Mouse (Mus musculus): ENCODE results near the gene Fam181a. TPM values are rescaled to one million over a fixed set of nuclear protein-coding genes. Genes with fewer than 3 reads are reported as not detected.
A peak's percentile ranks its signal among the peaks of the same experiment; 100 is the strongest.

The Fam181a gene
- polyA plus RNA-seq, 1 experiment = 4.1 TPM

DNA sequence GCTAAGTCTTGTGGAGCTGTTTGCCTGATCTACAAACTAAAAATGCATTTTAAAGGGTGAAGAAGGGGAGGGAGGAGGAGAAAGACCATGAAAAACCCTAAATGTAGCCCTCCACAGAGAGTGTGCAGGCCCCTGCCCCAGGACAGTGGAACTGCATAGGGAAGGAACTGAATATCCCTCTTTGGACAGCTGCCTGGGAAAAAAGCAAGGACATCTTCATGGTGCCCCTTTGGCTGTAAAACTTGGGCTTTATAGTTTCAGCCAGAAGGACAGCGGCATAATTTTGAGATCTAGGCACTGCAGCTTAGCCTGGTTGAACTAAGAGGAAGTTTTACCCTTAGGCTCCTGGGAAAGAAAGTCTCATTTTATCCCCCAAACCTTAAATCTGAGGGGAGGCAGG is 7.8 kb upstream of the Fam181a start:
- TF ChIP-seq CTCF (IDR thresholded peaks at IDR 0.05; ENCODE audit: borderline replicate concordance, insufficient read depth, low read depth, low read length) (no peak), POLR2A (IDR thresholded peaks at IDR 0.05; ENCODE audit: borderline replicate concordance, insufficient read depth, low read length) (no peak)
- Histone ChIP-seq H3K4me1 (ENCODE audit: control insufficient read depth, insufficient read depth, low read length) (no peaks in the 10 kb centered on the region), H3K27me3 (ENCODE audit: control insufficient read depth, insufficient read depth, low read length) (no peaks in the 10 kb centered on the region), H3K27ac (ENCODE audit: insufficient read depth, low read length) (no peak overlapping the region), H3K4me3 (replicated peaks; ENCODE audit: insufficient read depth, low read depth, low read length) (no peak overlapping the region)
- WGBS = 92% methylated on average over 1 of the region's 1 CpGs
- no peak for DNase-seq

DNA sequence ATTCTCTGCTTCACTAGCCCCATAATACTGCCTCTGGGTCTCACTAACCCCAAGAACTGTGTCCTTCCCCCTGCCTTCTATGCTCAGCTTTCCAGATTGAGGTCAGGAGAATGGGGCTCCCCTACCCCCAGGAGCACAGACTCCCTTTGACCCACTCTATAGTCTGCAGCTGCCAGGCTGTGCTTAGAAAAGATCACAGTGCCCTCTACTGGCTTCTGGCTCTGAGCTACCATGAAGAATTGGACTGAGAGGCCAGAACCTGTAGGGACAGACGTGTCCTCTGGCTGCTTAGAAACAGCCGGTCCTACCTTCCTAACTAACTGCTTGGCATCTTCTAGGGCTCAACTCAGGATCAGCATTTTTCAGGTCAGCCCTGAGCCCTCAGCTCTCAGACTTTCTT is 4.6 kb upstream of the Fam181a start:
- H3K4me1 ChIP-seq (ENCODE audit: control insufficient read depth, insufficient read depth, low read length) = no peaks in the 10 kb centered on the region
- no peak for TF ChIP-seq POLR2A (IDR thresholded peaks at IDR 0.05; ENCODE audit: borderline replicate concordance, insufficient read depth, low read length)
- no peak overlapping the region for H3K27ac ChIP-seq (ENCODE audit: insufficient read depth, low read length)
- 14% methylated on average over 2 of the region's 2 CpGs for WGBS
- no peak overlapping the region for H3K4me3 ChIP-seq (replicated peaks; ENCODE audit: insufficient read depth, low read depth, low read length)
- no peak for DNase-seq
- no peaks in the 10 kb centered on the region for H3K27me3 ChIP-seq (ENCODE audit: control insufficient read depth, insufficient read depth, low read length)

GRCm38 (mm10) chr12:103306720-103307119 is 4.1 kb upstream of the Fam181a start:
- Histone ChIP-seq H3K27ac (ENCODE audit: insufficient read depth, low read length) (no peak overlapping the region), H3K4me1 (ENCODE audit: control insufficient read depth, insufficient read depth, low read length) (no peaks in the 10 kb centered on the region), H3K27me3 (ENCODE audit: control insufficient read depth, insufficient read depth, low read length) (no peaks in the 10 kb centered on the region), H3K4me3 (replicated peaks; ENCODE audit: insufficient read depth, low read depth, low read length) (no peak overlapping the region)
- 22% methylated on average over 3 of the region's 3 CpGs for WGBS
- DNase-seq = no peak
- TF ChIP-seq CTCF (IDR thresholded peaks at IDR 0.05; ENCODE audit: borderline replicate concordance, insufficient read depth, low read depth, low read length) (peak; percentile 28; the same call in 1 of the 2 replicates), POLR2A (IDR thresholded peaks at IDR 0.05; ENCODE audit: borderline replicate concordance, insufficient read depth, low read length) (no peak)

GRCm38 (mm10) chr12:103311921-103312320 is 1.1 kb downstream of the Fam181a start:
- Histone ChIP-seq H3K27me3 (ENCODE audit: control insufficient read depth, insufficient read depth, low read length) (no peaks in the 10 kb centered on the region; the same call in 1 of the 2 replicates), H3K4me3 (replicated peaks; ENCODE audit: insufficient read depth, low read depth, low read length) (no peak overlapping the region), H3K27ac (ENCODE audit: insufficient read depth, low read length) (no peak overlapping the region), H3K4me1 (ENCODE audit: control insufficient read depth, insufficient read depth, low read length) (no peaks in the 10 kb centered on the region)
- no peak for TF ChIP-seq POLR2A (IDR thresholded peaks at IDR 0.05; ENCODE audit: borderline replicate concordance, insufficient read depth, low read length)
- no peak for TF ChIP-seq CTCF (IDR thresholded peaks at IDR 0.05; ENCODE audit: borderline replicate concordance, insufficient read depth, low read depth, low read length)
- WGBS = 78% methylated on average over 8 of the region's 8 CpGs
- no peak for DNase-seq

DNA sequence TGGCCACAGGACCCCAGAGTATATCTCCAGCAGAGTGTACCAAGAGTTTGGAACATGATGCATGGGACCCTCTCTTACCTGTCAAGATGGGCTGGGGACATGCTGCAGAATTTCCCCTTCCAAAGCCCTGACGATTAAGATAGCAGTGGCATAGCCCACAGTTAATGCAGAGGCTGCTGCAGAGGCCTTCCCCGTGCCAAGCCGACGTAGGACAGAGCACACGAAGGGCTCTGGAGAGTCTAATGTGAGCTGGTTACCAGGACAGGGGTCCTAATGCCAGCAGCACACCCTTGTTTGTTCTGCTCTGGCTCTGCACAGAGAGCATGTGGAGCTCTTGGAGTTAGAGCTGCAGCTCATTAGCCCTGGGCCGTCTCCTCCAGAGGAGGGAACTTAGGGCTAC is 2.5 kb downstream of the Fam181a start:
- DNase-seq = no peak

GRCm38 (mm10) chr12:103313871-103314639 is 3.3 kb downstream of the Fam181a start:
- Histone ChIP-seq H3K4me1 (ENCODE audit: control insufficient read depth, insufficient read depth, low read length) (no peaks in the 10 kb centered on the region), H3K27ac (ENCODE audit: insufficient read depth, low read length) (no peak overlapping the region), H3K27me3 (ENCODE audit: control insufficient read depth, insufficient read depth, low read length) (no peaks in the 10 kb centered on the region; the same call in 1 of the 2 replicates), H3K4me3 (replicated peaks; ENCODE audit: insufficient read depth, low read depth, low read length) (no peak overlapping the region)
- 11% methylated on average over 21 of the region's 21 CpGs for WGBS
- peak in 1 of 2 experiments; percentile 38 for DNase-seq
- TF ChIP-seq POLR2A (IDR thresholded peaks at IDR 0.05; ENCODE audit: borderline replicate concordance, insufficient read depth, low read length) = no peak
- no peak for TF ChIP-seq CTCF (IDR thresholded peaks at IDR 0.05; ENCODE audit: borderline replicate concordance, insufficient read depth, low read depth, low read length)

More for the DNA sequence above, 2.5 kb downstream of the Fam181a start:
- no peak for TF ChIP-seq POLR2A (IDR thresholded peaks at IDR 0.05; ENCODE audit: borderline replicate concordance, insufficient read depth, low read length)
- no peak for TF ChIP-seq CTCF (IDR thresholded peaks at IDR 0.05; ENCODE audit: borderline replicate concordance, insufficient read depth, low read depth, low read length)
- WGBS = 56% methylated on average over 6 of the region's 6 CpGs
- Histone ChIP-seq H3K4me3 (replicated peaks; ENCODE audit: insufficient read depth, low read depth, low read length) (no peak overlapping the region), H3K27me3 (ENCODE audit: control insufficient read depth, insufficient read depth, low read length) (no peaks in the 10 kb centered on the region; the same call in 1 of the 2 replicates), H3K27ac (ENCODE audit: insufficient read depth, low read length) (no peak overlapping the region), H3K4me1 (ENCODE audit: control insufficient read depth, insufficient read depth, low read length) (no peaks in the 10 kb centered on the region)

DNA sequence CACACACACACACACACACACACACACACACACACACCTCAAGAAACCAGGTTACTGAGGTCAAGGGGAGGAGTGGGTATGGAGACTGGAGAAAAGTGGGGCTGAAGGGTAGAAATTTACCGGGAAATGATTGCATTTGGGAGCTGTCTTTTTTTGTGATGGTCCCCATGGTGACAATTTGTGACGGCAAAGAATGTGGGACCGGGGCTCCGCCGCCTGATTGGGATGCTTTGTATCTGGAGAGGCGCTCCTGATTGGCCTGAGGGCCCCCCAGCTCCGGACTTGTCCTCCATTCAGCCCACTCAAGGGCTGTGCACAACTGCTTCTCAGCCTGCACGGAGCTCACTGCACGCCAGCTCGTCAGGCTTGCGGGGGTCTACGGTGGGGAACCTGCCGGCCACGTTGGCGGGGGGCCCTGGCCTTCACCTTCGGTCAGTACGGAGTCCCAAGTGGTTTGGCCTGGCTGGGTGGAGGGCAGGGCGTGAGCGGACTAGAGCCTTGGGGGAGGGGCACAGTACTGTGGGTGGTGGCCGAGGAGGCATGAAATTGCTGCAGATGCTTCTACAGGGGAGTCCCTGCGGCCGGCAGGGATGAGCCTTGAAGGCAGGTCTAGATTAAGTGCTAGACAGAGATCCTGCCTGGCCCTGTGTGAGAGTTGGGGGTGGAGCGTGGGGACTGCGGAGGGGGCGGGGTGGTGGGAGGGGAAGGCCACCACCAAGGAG is 4.0 kb downstream of the Fam181a start:
- Histone ChIP-seq H3K4me3 (replicated peaks; ENCODE audit: insufficient read depth, low read depth, low read length) (no peak overlapping the region), H3K27ac (ENCODE audit: insufficient read depth, low read length) (no peak overlapping the region), H3K27me3 (ENCODE audit: control insufficient read depth, insufficient read depth, low read length) (no peaks in the 10 kb centered on the region; the same call in 1 of the 2 replicates), H3K4me1 (ENCODE audit: control insufficient read depth, insufficient read depth, low read length) (no peaks in the 10 kb centered on the region)
- no peak for DNase-seq
- WGBS = 10% methylated on average over 24 of the region's 25 CpGs
- TF ChIP-seq POLR2A (IDR thresholded peaks at IDR 0.05; ENCODE audit: borderline replicate concordance, insufficient read depth, low read length) (no peak), CTCF (IDR thresholded peaks at IDR 0.05; ENCODE audit: borderline replicate concordance, insufficient read depth, low read depth, low read length) (no peak)

Measured in cerebellum, adult 2 months (tissue).